Mouse (Mus musculus): ENCODE results near the gene Tmem95. TPM values are rescaled to one million over a fixed set of nuclear protein-coding genes. Genes with fewer than 3 reads are reported as not detected.
A peak's percentile ranks its signal among the peaks of the same experiment; 100 is the strongest.

The Tmem95 gene
- polyA plus RNA-seq, 1 experiment from 2014 or later = not detected

- ATAC-seq (ENCODE audit: low read depth) (peak; percentile 94), DNase-seq (ENCODE audit: low spot score) (peak; percentile 98)
- no peaks in the 10 kb centered on the region for H3K4me1 ChIP-seq (ENCODE audit: control insufficient read depth, insufficient read depth, low read length)
- 2% methylated on average over 50 of the region's 61 CpGs for WGBS
- H3K9ac ChIP-seq (ENCODE audit: low read depth, low read length) = peak within 1 kb of the TSS; percentile 82
- peak within 1 kb of the TSS; percentile 85 for H3K27ac ChIP-seq (replicated peaks; ENCODE audit: low read depth, low read length)
- H3K4me2 ChIP-seq (ENCODE audit: low read depth, low read length) = peak within 1 kb of the TSS; percentile 74
- H3K9me3 ChIP-seq (ENCODE audit: control insufficient read depth, low read length) = no peaks in the 10 kb centered on the region
- peaks cover 87% of the 10 kb centered on the region for H3K36me3 ChIP-seq (ENCODE audit: control insufficient read depth, insufficient read depth, low read length)
- H3K4me3 ChIP-seq (ENCODE audit: low read depth, low read length) = peak within 1 kb of the TSS; percentile 68
- H3K27me3 ChIP-seq (replicated peaks; ENCODE audit: control insufficient read depth, insufficient read depth, low read length) = no peaks in the 10 kb centered on the region
Measured at GRCm38 (mm10) chr11:69913554-69914371, 35.9 kb upstream of the Tmem95 start, which contains the start of gene Gps2. Gene Gps2, plus strand, starts transcription at chr11:69913888.

- no peak for DNase-seq (ENCODE audit: low spot score)
- no peak for ATAC-seq (ENCODE audit: low read depth)
- Histone ChIP-seq H3K9me3 (ENCODE audit: control insufficient read depth, low read length) (no peaks in the 10 kb centered on the region), H3K27ac (replicated peaks; ENCODE audit: low read depth, low read length) (no peak overlapping the region), H3K36me3 (ENCODE audit: control insufficient read depth, insufficient read depth, low read length) (peaks cover 87% of the 10 kb centered on the region), H3K4me1 (ENCODE audit: control insufficient read depth, insufficient read depth, low read length) (no peaks in the 10 kb centered on the region), H3K4me2 (ENCODE audit: low read depth, low read length) (peak overlapping the region; percentile 74), H3K9ac (ENCODE audit: low read depth, low read length) (peak overlapping the region; percentile 82), H3K27me3 (replicated peaks; ENCODE audit: control insufficient read depth, insufficient read depth, low read length) (no peaks in the 10 kb centered on the region), H3K4me3 (ENCODE audit: low read depth, low read length) (peak overlapping the region; percentile 68)
- WGBS = 78% methylated on average over 15 of the region's 15 CpGs
Measured at GRCm38 (mm10) chr11:69912716-69913530, 35.1 kb upstream of the Tmem95 start.

GRCm38 (mm10) chr11:69911701-69912100 lies 33.9 kb upstream of the Tmem95 start:
- ATAC-seq (ENCODE audit: low read depth) = no peak
- Histone ChIP-seq H3K4me2 (ENCODE audit: low read depth, low read length) (no peak overlapping the region), H3K4me3 (ENCODE audit: low read depth, low read length) (no peak overlapping the region), H3K4me1 (ENCODE audit: control insufficient read depth, insufficient read depth, low read length) (no peaks in the 10 kb centered on the region), H3K9ac (ENCODE audit: low read depth, low read length) (no peak overlapping the region), H3K9me3 (ENCODE audit: control insufficient read depth, low read length) (no peaks in the 10 kb centered on the region), H3K27ac (replicated peaks; ENCODE audit: low read depth, low read length) (no peak overlapping the region), H3K27me3 (replicated peaks; ENCODE audit: control insufficient read depth, insufficient read depth, low read length) (no peaks in the 10 kb centered on the region), H3K36me3 (ENCODE audit: control insufficient read depth, insufficient read depth, low read length) (peaks cover 87% of the 10 kb centered on the region)
- DNase-seq (ENCODE audit: low spot score) = no peak
- 89% methylated on average over 5 of the region's 6 CpGs for WGBS

- DNase-seq (ENCODE audit: low spot score) = no peak
- no peak overlapping the region for H3K27ac ChIP-seq (replicated peaks; ENCODE audit: low read depth, low read length)
- no peak overlapping the region for H3K9ac ChIP-seq (ENCODE audit: low read depth, low read length)
- no peaks in the 10 kb centered on the region for H3K27me3 ChIP-seq (replicated peaks; ENCODE audit: control insufficient read depth, insufficient read depth, low read length)
- peaks cover 87% of the 10 kb centered on the region for H3K36me3 ChIP-seq (ENCODE audit: control insufficient read depth, insufficient read depth, low read length)
- H3K4me3 ChIP-seq (ENCODE audit: low read depth, low read length) = no peak overlapping the region
- no peaks in the 10 kb centered on the region for H3K4me1 ChIP-seq (ENCODE audit: control insufficient read depth, insufficient read depth, low read length)
- no peaks in the 10 kb centered on the region for H3K9me3 ChIP-seq (ENCODE audit: control insufficient read depth, low read length)
- no peak overlapping the region for H3K4me2 ChIP-seq (ENCODE audit: low read depth, low read length)
- no peak for ATAC-seq (ENCODE audit: low read depth)
- 88% methylated on average over 16 of the region's 17 CpGs for WGBS
Measured at GRCm38 (mm10) chr11:69910781-69911560, 33.2 kb upstream of the Tmem95 start.

GRCm38 (mm10) chr11:69910177-69910576 lies 32.4 kb upstream of the Tmem95 start:
- ATAC-seq (ENCODE audit: low read depth) (no peak), DNase-seq (ENCODE audit: low spot score) (no peak)
- Histone ChIP-seq H3K4me2 (ENCODE audit: low read depth, low read length) (no peak overlapping the region), H3K9me3 (ENCODE audit: control insufficient read depth, low read length) (no peaks in the 10 kb centered on the region), H3K27ac (replicated peaks; ENCODE audit: low read depth, low read length) (no peak overlapping the region), H3K36me3 (ENCODE audit: control insufficient read depth, insufficient read depth, low read length) (peaks cover 87% of the 10 kb centered on the region), H3K27me3 (replicated peaks; ENCODE audit: control insufficient read depth, insufficient read depth, low read length) (no peaks in the 10 kb centered on the region), H3K4me1 (ENCODE audit: control insufficient read depth, insufficient read depth, low read length) (no peaks in the 10 kb centered on the region), H3K4me3 (ENCODE audit: low read depth, low read length) (no peak overlapping the region), H3K9ac (ENCODE audit: low read depth, low read length) (no peak overlapping the region)
- 96% methylated on average over 8 of the region's 8 CpGs for WGBS

GRCm38 (mm10) chr11:69909174-69909573 lies 31.4 kb upstream of the Tmem95 start:
- Histone ChIP-seq H3K4me3 (ENCODE audit: low read depth, low read length) (no peak overlapping the region), H3K9me3 (ENCODE audit: control insufficient read depth, low read length) (no peaks in the 10 kb centered on the region), H3K27ac (replicated peaks; ENCODE audit: low read depth, low read length) (no peak overlapping the region), H3K36me3 (ENCODE audit: control insufficient read depth, insufficient read depth, low read length) (peaks cover 91% of the 10 kb centered on the region), H3K4me1 (ENCODE audit: control insufficient read depth, insufficient read depth, low read length) (no peaks in the 10 kb centered on the region), H3K4me2 (ENCODE audit: low read depth, low read length) (no peak overlapping the region), H3K27me3 (replicated peaks; ENCODE audit: control insufficient read depth, insufficient read depth, low read length) (no peaks in the 10 kb centered on the region), H3K9ac (ENCODE audit: low read depth, low read length) (no peak overlapping the region)
- ATAC-seq (ENCODE audit: low read depth) = no peak
- DNase-seq (ENCODE audit: low spot score) = no peak
- 91% methylated on average over 5 of the region's 5 CpGs for WGBS

GRCm38 (mm10) chr11:69908645-69909044 lies 30.8 kb upstream of the Tmem95 start:
- H3K4me1 ChIP-seq (ENCODE audit: control insufficient read depth, insufficient read depth, low read length) = no peaks in the 10 kb centered on the region
- peaks cover 96% of the 10 kb centered on the region for H3K36me3 ChIP-seq (ENCODE audit: control insufficient read depth, insufficient read depth, low read length)
- no peak overlapping the region for H3K4me2 ChIP-seq (ENCODE audit: low read depth, low read length)
- ATAC-seq (ENCODE audit: low read depth) = no peak
- no peaks in the 10 kb centered on the region for H3K9me3 ChIP-seq (ENCODE audit: control insufficient read depth, low read length)
- H3K27me3 ChIP-seq (replicated peaks; ENCODE audit: control insufficient read depth, insufficient read depth, low read length) = no peaks in the 10 kb centered on the region
- DNase-seq (ENCODE audit: low spot score) = no peak
- no peak overlapping the region for H3K9ac ChIP-seq (ENCODE audit: low read depth, low read length)
- H3K27ac ChIP-seq (replicated peaks; ENCODE audit: low read depth, low read length) = no peak overlapping the region
- WGBS = 91% methylated on average over 11 of the region's 11 CpGs
- H3K4me3 ChIP-seq (ENCODE audit: low read depth, low read length) = no peak overlapping the region

GRCm38 (mm10) chr11:69904311-69904710 lies 26.5 kb upstream of the Tmem95 start:
- Histone ChIP-seq H3K9me3 (ENCODE audit: control insufficient read depth, low read length) (no peaks in the 10 kb centered on the region), H3K27ac (replicated peaks; ENCODE audit: low read depth, low read length) (no peak overlapping the region), H3K4me2 (ENCODE audit: low read depth, low read length) (no peak overlapping the region), H3K36me3 (ENCODE audit: control insufficient read depth, insufficient read depth, low read length) (peaks cover 58% of the 10 kb centered on the region), H3K9ac (ENCODE audit: low read depth, low read length) (no peak overlapping the region), H3K4me3 (ENCODE audit: low read depth, low read length) (no peak overlapping the region), H3K27me3 (replicated peaks; ENCODE audit: control insufficient read depth, insufficient read depth, low read length) (no peaks in the 10 kb centered on the region), H3K4me1 (ENCODE audit: control insufficient read depth, insufficient read depth, low read length) (peaks cover 14% of the 10 kb centered on the region)
- ATAC-seq (ENCODE audit: low read depth) (no peak), DNase-seq (ENCODE audit: low spot score) (no peak)
- WGBS = 90% methylated on average over 8 of the region's 9 CpGs

Data from embryonic facial prominence, embryonic 14.5 days (tissue).